Mouse (Mus musculus): ENCODE measurements around the gene Slc22a23.

Slc22a23 gene

GRCm38 (mm10) chr13:34162491-34163303, 182.3 kb downstream of the Slc22a23 start, which contains the start of gene Psmg4:
TSS of gene Psmg4 (plus strand) at chr13:34162964.
- DNase-seq (ENCODE audit: low spot score): peak; percentile 93

- DNase-seq (ENCODE audit: low spot score): no peak
Measured at GRCm38 (mm10) chr13:34159926-34160325, 185.1 kb downstream of the Slc22a23 start.

GRCm38 (mm10) chr13:34157596-34158157, 187.3 kb downstream of the Slc22a23 start:
- DNase-seq (ENCODE audit: low spot score): no peak

- DNase-seq (ENCODE audit: low spot score): peak; percentile 18
Measured at GRCm38 (mm10) chr13:34156840-34157185, 188.2 kb downstream of the Slc22a23 start.

- no peak for DNase-seq (ENCODE audit: low spot score)
Measured at GRCm38 (mm10) chr13:34156133-34156839, 188.7 kb downstream of the Slc22a23 start.

- peak; percentile 28 for DNase-seq (ENCODE audit: low spot score)
Measured at GRCm38 (mm10) chr13:34154931-34155272, 190.1 kb downstream of the Slc22a23 start.

- peak; percentile 72 for DNase-seq (ENCODE audit: low spot score)
Measured at GRCm38 (mm10) chr13:34154217-34154930, 190.6 kb downstream of the Slc22a23 start.

GRCm38 (mm10) chr13:34153254-34154011, 191.5 kb downstream of the Slc22a23 start:
- no peak for DNase-seq (ENCODE audit: low spot score)

GRCm38 (mm10) chr13:34152695-34153094, 192.3 kb downstream of the Slc22a23 start:
- DNase-seq (ENCODE audit: low spot score): no peak

- DNase-seq (ENCODE audit: low spot score): no peak
Measured at GRCm38 (mm10) chr13:34151425-34151824, 193.6 kb downstream of the Slc22a23 start.

GRCm38 (mm10) chr13:34150271-34151027, 194.5 kb downstream of the Slc22a23 start:
- DNase-seq (ENCODE audit: low spot score): peak; percentile 41

- no peak for DNase-seq (ENCODE audit: low spot score)
Measured at GRCm38 (mm10) chr13:34149463-34150176, 195.4 kb downstream of the Slc22a23 start.

- DNase-seq (ENCODE audit: low spot score): peak; percentile 64
Measured at GRCm38 (mm10) chr13:34148767-34149392, 196.1 kb downstream of the Slc22a23 start.

- no peak for DNase-seq (ENCODE audit: low spot score)
Measured at GRCm38 (mm10) chr13:34148181-34148580, 196.8 kb downstream of the Slc22a23 start.

- DNase-seq (ENCODE audit: low spot score): no peak
Measured at GRCm38 (mm10) chr13:34146916-34147315, 198.1 kb downstream of the Slc22a23 start.

GRCm38 (mm10) chr13:34143389-34143788, 201.6 kb downstream of the Slc22a23 start:
- DNase-seq (ENCODE audit: low spot score): no peak

- DNase-seq (ENCODE audit: low spot score): no peak
Measured at GRCm38 (mm10) chr13:34136605-34137004, 208.4 kb downstream of the Slc22a23 start.

GRCm38 (mm10) chr13:34134276-34134675, 210.7 kb downstream of the Slc22a23 start:
- DNase-seq (ENCODE audit: low spot score): no peak

GRCm38 (mm10) chr13:34133326-34134071, 211.5 kb downstream of the Slc22a23 start:
- DNase-seq (ENCODE audit: low spot score): no peak
